Mouse (Mus musculus) bone marrow, adult 2 months (tissue): ENCODE measurements around the gene Mob3a.

Source experiments
- CTCF ChIP-seq: fragments of 200-500 bp; IDR thresholded peaks from 2 replicates; pipeline ENCODE4 v1.5.1; 2011; ENCODE audit warnings: low read length, control low read depth; ENCODE audit not compliant: control insufficient read depth, insufficient read depth
- POLR2A ChIP-seq: fragments of 200-500 bp; IDR thresholded peaks from 2 replicates; pipeline ENCODE4 v1.6.1; 2011; ENCODE audit warnings: low read depth, mild to moderate bottlenecking, control low read depth, low read length, borderline replicate concordance; ENCODE audit not compliant: control insufficient read depth

DNA sequence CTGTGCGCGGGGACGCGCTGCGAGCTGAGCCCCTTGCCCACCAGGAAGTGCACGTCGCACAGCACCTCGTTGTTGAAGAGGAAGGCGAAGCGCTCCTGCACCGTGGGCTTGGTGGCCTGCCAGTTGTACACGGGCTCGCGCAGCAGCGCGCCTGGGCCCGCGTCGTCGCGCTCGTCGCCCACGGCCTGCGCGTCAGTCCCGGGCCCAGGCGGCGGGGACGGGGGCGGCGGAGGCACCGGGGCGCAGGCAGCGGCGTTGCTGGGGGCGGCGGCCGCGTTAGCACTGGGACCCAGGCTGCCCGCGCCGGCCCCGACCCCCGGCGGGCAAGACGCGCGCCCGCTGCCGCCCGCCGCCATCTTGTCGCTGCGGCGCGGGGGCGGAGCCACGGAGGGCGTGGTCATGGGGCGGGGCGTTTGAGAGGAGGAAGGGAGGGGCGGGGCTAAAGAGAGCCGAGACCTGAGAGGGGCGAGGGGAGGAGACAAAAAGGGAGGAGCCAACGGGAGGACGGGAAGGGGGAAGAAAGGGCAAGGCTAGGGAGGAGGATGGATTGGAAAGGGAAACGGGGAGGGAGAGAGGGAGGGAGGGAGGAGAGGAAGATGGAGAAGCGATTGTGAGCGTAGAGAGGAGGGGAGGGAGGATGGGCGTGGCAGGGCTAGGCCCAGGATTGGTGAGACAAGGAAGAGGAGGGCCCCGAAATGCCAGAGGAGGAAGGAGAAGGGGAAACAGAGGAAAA lies 45.5 kb downstream of the Mob3a start:
- no peak; the same call in 1 of the 2 replicates for TF ChIP-seq POLR2A
- no peak for TF ChIP-seq CTCF
